ENCODE assay signal across 17 mouse cellular contexts in genomic region chr16:43617346-43617745, GRCm38 (mm10). TPM values are rescaled to one million over a fixed set of nuclear protein-coding genes. Genes with fewer than 3 reads are reported as not detected.
"Had no signal": no experiment of that assay in that cellular context is flagged by ENCODE, and none has a peak within 500 bp of the region (broad histone marks: within the 10 kb centered on the region; RNA-seq: fewer than 3 reads in every experiment).

No protein-coding gene starts in this region.

- DNase-seq: kidney, postnatal 10 days; kidney, postnatal 4 days; lung, postnatal 14 days; retina, postnatal 1 day; right cerebral cortex, postnatal 25 days; thymus, postnatal 36 days had no signal

- H3K9me3 ChIP-seq: limb, embryonic 15.5 days; liver, embryonic 12.5 days; lung, embryonic 15.5 days; midbrain, embryonic 12.5 days; neural tube, embryonic 13.5 days had no signal

- H3K27me3 ChIP-seq: limb, embryonic 15.5 days; liver, embryonic 12.5 days; lung, embryonic 15.5 days; megakaryocyte, embryonic 14.5 days; midbrain, embryonic 12.5 days; neural tube, embryonic 13.5 days had no signal

- ATAC-seq: liver, embryonic 12.5 days; midbrain, embryonic 16.5 days had no signal

- H3K4me1 ChIP-seq: limb, embryonic 15.5 days; liver, embryonic 12.5 days; megakaryocyte, embryonic 14.5 days had no signal

- H3K36me3 ChIP-seq: limb, embryonic 15.5 days; liver, embryonic 12.5 days; lung, embryonic 15.5 days had no signal

- H3K4me2 ChIP-seq: limb, embryonic 15.5 days; liver, embryonic 12.5 days; lung, embryonic 15.5 days; midbrain, embryonic 12.5 days; neural tube, embryonic 13.5 days had no signal

- H3K4me3 ChIP-seq: layer of hippocampus, adult 2 months; limb, embryonic 15.5 days; liver, embryonic 12.5 days; lung, embryonic 15.5 days; megakaryocyte, embryonic 14.5 days; midbrain, embryonic 12.5 days; neural tube, embryonic 13.5 days had no signal

- H3K9ac ChIP-seq: limb, embryonic 15.5 days; liver, embryonic 12.5 days; lung, embryonic 15.5 days; midbrain, embryonic 12.5 days; neural tube, embryonic 13.5 days had no signal

- H3K27ac ChIP-seq: limb, embryonic 15.5 days; liver, embryonic 12.5 days; macrophage; midbrain, embryonic 12.5 days; neural tube, embryonic 13.5 days had no signal

RNA-seq across cellular contexts. Expression of gene Tigit, which starts 46.6 kb away (rescaled TPM):
- polyA plus RNA-seq: limb, embryonic 15.5 days; liver, embryonic 12.5 days; liver, embryonic 16.5 days; macrophage; midbrain, embryonic 16.5 days; neural tube, embryonic 13.5 days; stomach, embryonic 16.5 days had no signal
